Mouse (Mus musculus) liver, postnatal 0 days (tissue): ENCODE measurements around the gene Mlxip. TPM values are rescaled to one million over a fixed set of nuclear protein-coding genes. Genes with fewer than 3 reads are reported as not detected.

Source experiments
- ATAC-seq: fragments of 200-750 bp; cut with Nextera tagmentation; 2 replicates; pipeline ENCODE4 v1.8.0; 2017; ENCODE audit warnings: mild to moderate bottlenecking, moderate library complexity
- DNase-seq: peaks from one replicate; pipeline ENCODE4 v3.0.0-alpha.2; 2016
- H3K27ac ChIP-seq: fragments of 300-500 bp; sonication (generic); 2 replicates; pipeline ENCODE4 v1.5.1; 2014; ENCODE audit warnings: antibody characterized with exemption, moderate library complexity, mild to moderate bottlenecking, low read depth
- H3K27me3 ChIP-seq: fragments of 300-500 bp; sonication (generic); 2 replicates; pipeline ENCODE4 v1.6.1; 2014; ENCODE audit warnings: low read length, control low read depth, mixed read lengths; ENCODE audit not compliant: insufficient read depth
- H3K36me3 ChIP-seq: fragments of 300-500 bp; sonication (generic); replicated peaks from 2 replicates; pipeline ENCODE4 v1.6.1; 2014; ENCODE audit warnings: mild to moderate bottlenecking, control low read depth, low read length, moderate library complexity, mixed read lengths; ENCODE audit not compliant: insufficient read depth
- H3K4me1 ChIP-seq: fragments of 300-500 bp; sonication (generic); 2 replicates; pipeline ENCODE4 v1.6.1; 2014; ENCODE audit warnings: antibody characterized with exemption, mild to moderate bottlenecking, control low read depth; ENCODE audit not compliant: insufficient read depth
- H3K4me2 ChIP-seq: fragments of 300-500 bp; sonication (generic); 2 replicates; pipeline ENCODE4 v1.6.1; 2014; ENCODE audit warnings: low read depth, mild to moderate bottlenecking, low read length, moderate library complexity, mixed read lengths
- H3K4me3 ChIP-seq: fragments of 300-500 bp; sonication (generic); 2 replicates; pipeline ENCODE4 v1.5.1; 2014; ENCODE audit warnings: low read depth, low read length
- H3K9ac ChIP-seq: fragments of 300-500 bp; sonication (generic); replicated peaks from 2 replicates; pipeline ENCODE4 v1.6.1; 2014; ENCODE audit warnings: mild to moderate bottlenecking, moderate library complexity
- H3K9me3 ChIP-seq: fragments of 300-500 bp; sonication (generic); 2 replicates; pipeline ENCODE4 v1.6.1; 2016; ENCODE audit warnings: mild to moderate bottlenecking, control low read depth, low read length, mixed read lengths
- CTCF ChIP-seq: sonication (generic); IDR thresholded peaks from 2 replicates; pipeline ENCODE4 v1.5.1; 2016; ENCODE audit warnings: antibody characterized with exemption, low read depth
- EP300 ChIP-seq: IDR thresholded peaks from 2 replicates; pipeline ENCODE4 v1.6.1; 2016; ENCODE audit warnings: antibody characterized with exemption, low read depth, mild to moderate bottlenecking
- WGBS: fragments of 180-500 bp; shearing (Covaris S2); extraction: QIAGEN DNeasy Blood & Tissue Kit; methylation state at CpG from one replicate; pipeline ENCODE4 v1.1.7; 2014; ENCODE audit not compliant: insufficient replicate concordance; 5-methylcytosine and 5-hydroxymethylcytosine counted together
- polyA plus RNA-seq: library from polyadenylated mRNA; unstranded; fragments of >200 nt; fragmentation: Nextera tagmentation; extraction: Ambion mirVana; gene quantifications from 2 replicates; pipeline ENCODE4 v1.2.1, GENCODE M21; 2015

Gene Mlxip
- polyA plus RNA-seq, 1 experiment from 2014 or later: 3.5 TPM

DNA sequence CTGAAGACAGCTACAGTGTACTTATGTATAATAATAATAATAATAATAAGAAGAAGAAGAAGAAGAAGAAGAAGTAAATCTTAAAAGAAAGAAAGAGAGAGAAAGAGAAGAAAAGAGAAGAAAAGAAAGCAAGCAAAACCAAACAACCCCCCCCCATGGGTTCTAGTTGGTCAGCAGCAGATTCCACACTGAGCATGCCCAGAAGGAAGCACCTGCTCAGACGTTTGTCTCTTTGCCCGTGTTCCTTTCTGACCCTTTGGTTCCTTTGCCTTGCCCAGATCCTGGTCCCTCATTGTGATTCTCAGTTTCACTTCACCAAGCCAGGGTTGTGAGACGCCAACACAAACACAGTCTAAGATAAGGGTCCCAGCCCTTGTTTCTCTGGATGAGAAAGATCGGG lies 107.4 kb downstream of the Mlxip start:
- 58% methylated on average over 4 of the region's 4 CpGs for WGBS
- no peak overlapping the region for H3K4me3 ChIP-seq
- H3K36me3 ChIP-seq: no peaks in the 10 kb centered on the region
- H3K27me3 ChIP-seq: peaks cover 10% of the 10 kb centered on the region
- no peak overlapping the region for H3K27ac ChIP-seq
- DNase-seq: no peak
- H3K9ac ChIP-seq: no peak overlapping the region
- ATAC-seq: no peak
- no peak for TF ChIP-seq CTCF
- TF ChIP-seq EP300: no peak
- no peaks in the 10 kb centered on the region for H3K9me3 ChIP-seq
- no peak overlapping the region for H3K4me2 ChIP-seq
- H3K4me1 ChIP-seq: peaks cover 4% of the 10 kb centered on the region; the same call in 1 of the 2 replicates

Other genes with a start within 250 kb of the Mlxip start
- 116 and 120 TPM in 2 replicates for gene Psmd9, start 225.4 kb upstream of the Mlxip start, polyA plus RNA-seq
- gene Hpd, start 212.1 kb upstream of the Mlxip start, polyA plus RNA-seq: 638 and 713 TPM in 2 replicates
- gene Wdr66, start 142.7 kb upstream of the Mlxip start, polyA plus RNA-seq: 0.06 and 0.21 TPM in 2 replicates
- 5.1 and 5.3 TPM in 2 replicates for gene Bcl7a, start 51.0 kb upstream of the Mlxip start, polyA plus RNA-seq
- gene Lrrc43, start 94.5 kb downstream of the Mlxip start, polyA plus RNA-seq: not detected in 2 replicates
- gene Il31, start 94.7 kb downstream of the Mlxip start, polyA plus RNA-seq: not detected in 2 replicates
- gene B3gnt4, start 115.7 kb downstream of the Mlxip start, polyA plus RNA-seq: not detected in 2 replicates
- gene Diablo, start 129.4 kb downstream of the Mlxip start, polyA plus RNA-seq: 34.1 and 35.2 TPM in 2 replicates
- gene Gm49027, start 130.7 kb downstream of the Mlxip start, polyA plus RNA-seq: not detected in 2 replicates
- gene Vps33a, start 178.2 kb downstream of the Mlxip start, polyA plus RNA-seq: 11.6 and 11.8 TPM in 2 replicates